8 mouse cellular contexts compared by ENCODE assay signal in genomic region chr12:112977156-112977555, GRCm38 (mm10). TPM values are rescaled to one million over a fixed set of nuclear protein-coding genes. Genes with fewer than 3 reads are reported as not detected.
DNase-seq lines count a peak whose midpoint lies in the region; ATAC-seq and TF ChIP-seq lines count a peak whose summit lies in the region.

No protein-coding gene starts in this region.

- H3K27me3 ChIP-seq in thymus, adult 2 months (ENCODE audit: control insufficient read depth, insufficient read depth, low read length): no peaks in the 10 kb centered on the region
- no peaks in the 10 kb centered on the region for H3K27me3 ChIP-seq in liver, embryonic 11.5 days (replicated peaks; ENCODE audit: control insufficient read depth, insufficient read depth, low read length)

- TF ChIP-seq POLR2A in thymus, adult 2 months (IDR thresholded peaks at IDR 0.05; ENCODE audit: control insufficient read depth, extremely low read depth, insufficient read depth, low read length, poor library complexity): no peak

- no peak for DNase-seq in gastrocnemius, adult 2 months
- no peak for DNase-seq in gastrocnemius, postnatal 25 days
- DNase-seq in thymus, adult 2 months: no peak
- DNase-seq in thymus, postnatal 0 days (ENCODE audit: low spot score): no peak
- DNase-seq in liver, embryonic 11.5 days (ENCODE audit: low spot score): no peak
- no peak for DNase-seq in adrenal gland, adult 18-20 months (ENCODE audit: low spot score in 2 of 2)
- no peak for DNase-seq in thymus, postnatal 4 days
- DNase-seq in MN1 (ENCODE audit: low spot score): no peak

- peaks cover 9% of the 10 kb centered on the region for H3K4me1 ChIP-seq in thymus, adult 2 months (replicated peaks; ENCODE audit: control insufficient read depth, insufficient read depth, low read length)
- H3K4me1 ChIP-seq in liver, embryonic 11.5 days (replicated peaks; ENCODE audit: control insufficient read depth, insufficient read depth, low read length): peaks cover 12% of the 10 kb centered on the region

- peak overlapping the region; percentile 93 for H3K4me3 ChIP-seq in gastrocnemius, adult 2 months
- peak overlapping the region; percentile 77 for H3K4me3 ChIP-seq in thymus, adult 2 months (ENCODE audit: control insufficient read depth, insufficient read depth, low read length)
- H3K4me3 ChIP-seq in liver, embryonic 11.5 days (ENCODE audit: low read depth, low read length): peak overlapping the region; percentile 86

- no peaks in the 10 kb centered on the region for H3K9me3 ChIP-seq in liver, embryonic 11.5 days (ENCODE audit: control insufficient read depth, low read length)

- peak overlapping the region; percentile 97 for H3K27ac ChIP-seq in gastrocnemius, adult 2 months
- H3K27ac ChIP-seq in thymus, adult 2 months (ENCODE audit: control insufficient read depth, insufficient read depth, low read length): no peak overlapping the region
- peak overlapping the region; percentile 78 for H3K27ac ChIP-seq in liver, embryonic 11.5 days (ENCODE audit: low read depth, low read length)

- intact Hi-C loops in gastrocnemius, adult 2 months (cut with DNase I): no loop called here

- WGBS in thymus, adult 2 months: 84% methylated on average over 12 of the region's 12 CpGs
- whole genome bisulfite sequencing in liver, embryonic 11.5 days: 52% methylated on average over 12 of the region's 12 CpGs

- TF ChIP-seq CTCF in gastrocnemius, adult 2 months (IDR thresholded peaks at IDR 0.05): no peak
- TF ChIP-seq CTCF in thymus, adult 2 months (IDR thresholded peaks at IDR 0.05; ENCODE audit: borderline replicate concordance, control insufficient read depth, extremely low read depth, insufficient read depth, low read length, poor library complexity): no peak

- no peak for ATAC-seq in liver, embryonic 11.5 days (replicated peaks; ENCODE audit: low FRiP score)

- H3K9ac ChIP-seq in liver, embryonic 11.5 days (ENCODE audit: low read depth, low read length): peak overlapping the region; percentile 86

- H3K36me3 ChIP-seq in thymus, adult 2 months (ENCODE audit: control insufficient read depth, insufficient read depth, low read length): peaks cover 30% of the 10 kb centered on the region
- H3K36me3 ChIP-seq in liver, embryonic 11.5 days (ENCODE audit: control insufficient read depth, insufficient read depth, low read length): peaks cover 39% of the 10 kb centered on the region

- peak overlapping the region; percentile 98 for H3K4me2 ChIP-seq in liver, embryonic 11.5 days

RNA-seq across cellular contexts. Expression of gene Btbd6, which starts 0.9 kb away (rescaled TPM):
- total RNA-seq in gastrocnemius, adult 2 months (2021): 10 to 100 TPM; 13.3 to 20.6 TPM
- total RNA-seq in gastrocnemius, postnatal 25 days (2021): 10 to 100 TPM; 12.6 to 13.1 TPM
- polyA plus RNA-seq in thymus, adult 2 months (2012; rRNA removed): 69.7 and 87.6 TPM in 2 replicates
- 16.4 and 18.0 TPM in 2 replicates for polyA plus RNA-seq in thymus, postnatal 0 days (2015; fragmentation: Nextera tagmentation; extraction: Ambion mirVana)
- 12.3 and 12.4 TPM in 2 replicates for polyA plus RNA-seq in liver, embryonic 11.5 days (2014; fragmentation: Nextera tagmentation; extraction: Ambion mirVana)
- 10 to 100 TPM; 14.9 to 15.5 TPM for total RNA-seq in adrenal gland, adult 18-20 months (2021)

RNA-seq across cellular contexts. Expression of gene Brf1, which starts 23.3 kb away (rescaled TPM):
- total RNA-seq in gastrocnemius, adult 2 months (2021): 10 to 100 TPM; 20.8 to 21.5 TPM
- total RNA-seq in gastrocnemius, postnatal 25 days (2021): 10 to 100 TPM; 19.3 to 19.4 TPM
- 247 and 304 TPM in 2 replicates for polyA plus RNA-seq in thymus, adult 2 months (2012; rRNA removed)
- polyA plus RNA-seq in thymus, postnatal 0 days (2015; fragmentation: Nextera tagmentation; extraction: Ambion mirVana): 70.8 and 89.0 TPM in 2 replicates
- 51.8 and 52.9 TPM in 2 replicates for polyA plus RNA-seq in liver, embryonic 11.5 days (2014; fragmentation: Nextera tagmentation; extraction: Ambion mirVana)
- 10 to 100 TPM; 39.1 to 50.4 TPM for total RNA-seq in adrenal gland, adult 18-20 months (2021)

RNA-seq across cellular contexts. Expression of gene Nudt14, which starts 35.2 kb away (rescaled TPM):
- 1 to 10 TPM; 5.4 to 7.9 TPM for total RNA-seq in gastrocnemius, adult 2 months (2021)
- 1 to 10 TPM; 8.7 to 9.1 TPM for total RNA-seq in gastrocnemius, postnatal 25 days (2021)
- polyA plus RNA-seq in thymus, adult 2 months (2012; rRNA removed): 58.8 and 59.6 TPM in 2 replicates
- 93.9 and 98.4 TPM in 2 replicates for polyA plus RNA-seq in thymus, postnatal 0 days (2015; fragmentation: Nextera tagmentation; extraction: Ambion mirVana)
- polyA plus RNA-seq in liver, embryonic 11.5 days (2014; fragmentation: Nextera tagmentation; extraction: Ambion mirVana): 38.4 and 43.2 TPM in 2 replicates
- 10 to 100 TPM; 30.5 to 31.9 TPM for total RNA-seq in adrenal gland, adult 18-20 months (2021)

RNA-seq across cellular contexts. Expression of gene Pacs2, which starts 37.2 kb away (rescaled TPM):
- total RNA-seq in gastrocnemius, adult 2 months (2021): 10 to 100 TPM; 35.9 to 41.0 TPM
- total RNA-seq in gastrocnemius, postnatal 25 days (2021): 10 to 100 TPM; 34.7 to 38.5 TPM
- 60.3 and 66.6 TPM in 2 replicates for polyA plus RNA-seq in thymus, adult 2 months (2012; rRNA removed)
- polyA plus RNA-seq in thymus, postnatal 0 days (2015; fragmentation: Nextera tagmentation; extraction: Ambion mirVana): 5.2 and 6.4 TPM in 2 replicates
- 11.0 and 11.9 TPM in 2 replicates for polyA plus RNA-seq in liver, embryonic 11.5 days (2014; fragmentation: Nextera tagmentation; extraction: Ambion mirVana)
- total RNA-seq in adrenal gland, adult 18-20 months (2021): 10 to 100 TPM; 34.3 to 38.0 TPM

RNA-seq across cellular contexts. Expression of gene Jag2, which starts 47.6 kb away (rescaled TPM):
- 10 to 100 TPM; 20.3 to 30.2 TPM for total RNA-seq in gastrocnemius, adult 2 months (2021)
- total RNA-seq in gastrocnemius, postnatal 25 days (2021): 10 to 100 TPM; 20.4 to 21.8 TPM
- polyA plus RNA-seq in thymus, adult 2 months (2012; rRNA removed): 58.7 and 61.5 TPM in 2 replicates
- 8.3 and 10.2 TPM in 2 replicates for polyA plus RNA-seq in thymus, postnatal 0 days (2015; fragmentation: Nextera tagmentation; extraction: Ambion mirVana)
- polyA plus RNA-seq in liver, embryonic 11.5 days (2014; fragmentation: Nextera tagmentation; extraction: Ambion mirVana): 0.39 and 1.4 TPM in 2 replicates
- 1 to 10 TPM; 4.7 to 9.0 TPM for total RNA-seq in adrenal gland, adult 18-20 months (2021)
